Mouse (Mus musculus) midbrain, embryonic 14.5 days (tissue): ENCODE measurements at regions not wholly inside any gene's neighbourhood (a gene's known extent, or its start where the extent isn't known, plus 50 kb on each side); places are given as distances from the start of the nearest gene placed in this dataset.

ENCODE experiments used
- ATAC-seq: fragments of 200-750 bp; cut with Nextera tagmentation; 2 replicates; pipeline ENCODE4 v1.8.0; 2017; ENCODE audit warnings: moderate number of reproducible peaks, moderate library complexity; ENCODE audit not compliant: low FRiP score, low TSS enrichment
- DNase-seq: peaks from one replicate; pipeline ENCODE4 v3.0.0-alpha.2; 2015
- H3K27ac ChIP-seq: fragments of 300-500 bp; sonication (generic); replicated peaks from 2 replicates; pipeline ENCODE4 v1.5.1; 2014; ENCODE audit warnings: mild to moderate bottlenecking, low read depth, low read length, moderate library complexity
- H3K27me3 ChIP-seq: fragments of 300-500 bp; sonication (generic); 2 replicates; pipeline ENCODE4 v1.6.1; 2014; ENCODE audit warnings: low read length, control low read depth, mixed read lengths; ENCODE audit not compliant: control insufficient read depth, insufficient read depth
- H3K36me3 ChIP-seq: fragments of 300-500 bp; sonication (generic); 2 replicates; pipeline ENCODE4 v1.6.1; 2014; ENCODE audit warnings: low read length, control low read depth; ENCODE audit not compliant: control insufficient read depth, insufficient read depth
- H3K4me1 ChIP-seq: fragments of 300-500 bp; sonication (generic); 2 replicates; pipeline ENCODE4 v1.6.1; 2014; ENCODE audit warnings: mild to moderate bottlenecking, antibody characterized with exemption, low read length, control low read depth; ENCODE audit not compliant: control insufficient read depth, insufficient read depth
- H3K4me2 ChIP-seq: fragments of 300-500 bp; sonication (generic); 2 replicates; pipeline ENCODE4 v1.6.1; 2014; ENCODE audit warnings: mild to moderate bottlenecking, low read length, moderate library complexity
- H3K4me3 ChIP-seq: fragments of 300-500 bp; sonication (generic); replicated peaks from 2 replicates; pipeline ENCODE4 v1.5.1; 2014; ENCODE audit warnings: low read depth, low read length
- H3K9ac ChIP-seq: fragments of 300-500 bp; sonication (generic); replicated peaks from 2 replicates; pipeline ENCODE4 v1.6.1; 2014; ENCODE audit warnings: mild to moderate bottlenecking, low read length, moderate library complexity
- H3K9me3 ChIP-seq: fragments of 300-500 bp; sonication (generic); 2 replicates; pipeline ENCODE4 v1.6.1; 2016; ENCODE audit warnings: low read length, control low read depth, mixed read lengths; ENCODE audit not compliant: control insufficient read depth
- WGBS: fragments of 180-500 bp; shearing (Covaris S2); extraction: QIAGEN DNeasy Blood & Tissue Kit; methylation state at CpG from one replicate; pipeline ENCODE4 v1.1.7; 2014; 5-methylcytosine and 5-hydroxymethylcytosine counted together

DNA sequence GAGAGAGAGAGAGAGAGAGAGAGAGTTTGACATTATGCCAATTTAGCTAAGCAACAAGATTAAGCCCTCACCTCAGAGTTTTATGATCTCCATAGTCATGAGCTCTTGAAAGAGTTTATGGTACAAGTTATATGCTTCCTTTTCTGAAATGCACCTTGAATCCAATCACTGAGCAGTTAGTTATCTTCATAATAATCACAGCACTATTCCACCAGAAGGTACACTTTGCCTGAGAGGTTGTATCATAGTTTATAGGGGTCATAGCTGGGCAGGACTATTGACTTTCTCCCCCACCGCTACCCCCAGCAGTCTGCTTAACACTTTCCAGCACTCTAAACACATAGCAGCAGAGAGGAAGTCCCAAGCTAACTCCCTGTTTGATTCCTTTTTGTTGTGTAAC is 151.8 kb upstream of the Rprm start:
- Histone ChIP-seq H3K9ac (no peak overlapping the region), H3K27ac (no peak overlapping the region), H3K9me3 (no peaks in the 10 kb centered on the region), H3K4me1 (no peaks in the 10 kb centered on the region), H3K36me3 (no peaks in the 10 kb centered on the region), H3K27me3 (no peaks in the 10 kb centered on the region), H3K4me3 (no peak overlapping the region), H3K4me2 (no peak overlapping the region)
- WGBS = 84% methylated on average over 1 of the region's 1 CpGs
- DNase-seq (no peak), ATAC-seq (no peak)

DNA sequence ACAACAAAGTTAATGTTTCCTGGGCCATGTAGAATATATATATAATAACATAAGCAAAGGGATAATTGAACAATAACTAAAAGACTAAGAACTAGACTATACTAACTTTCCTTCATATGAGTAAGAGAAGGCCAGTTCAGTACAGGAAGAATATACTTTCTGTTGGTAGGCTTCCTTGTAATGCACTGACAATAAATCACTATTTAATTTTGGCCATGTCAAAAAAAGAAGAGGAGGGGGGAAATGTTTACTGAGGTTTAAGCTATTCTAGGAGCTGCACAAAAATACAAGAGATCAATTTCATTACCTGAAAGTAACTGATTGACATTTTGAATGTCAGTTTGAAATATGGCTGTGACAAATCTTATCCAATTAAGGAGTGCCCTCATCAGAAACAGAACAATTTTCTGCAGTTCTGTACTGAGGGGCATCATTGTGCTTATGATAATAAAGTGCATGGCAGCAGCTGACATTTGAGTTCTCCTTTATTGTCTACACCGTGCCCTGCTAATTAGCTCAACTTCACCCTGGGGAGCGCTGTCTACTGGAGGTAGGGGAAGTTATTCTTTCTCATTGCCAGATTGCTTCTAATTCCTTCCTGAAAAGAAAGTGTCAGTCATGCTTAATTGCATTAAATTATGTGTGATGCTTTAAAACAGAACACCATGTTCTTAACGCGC is 171.2 kb upstream of the Galnt13 start:
- WGBS = 18% methylated on average over 4 of the region's 4 CpGs
- peak; percentile 92 for ATAC-seq
- peak; percentile 80 for DNase-seq
- Histone ChIP-seq H3K9me3 (peaks cover 5% of the 10 kb centered on the region; the same call in 1 of the 2 replicates), H3K4me3 (no peak overlapping the region), H3K36me3 (no peaks in the 10 kb centered on the region), H3K4me1 (no peaks in the 10 kb centered on the region), H3K27ac (no peak overlapping the region), H3K27me3 (no peaks in the 10 kb centered on the region), H3K9ac (no peak overlapping the region), H3K4me2 (no peak overlapping the region)

DNA sequence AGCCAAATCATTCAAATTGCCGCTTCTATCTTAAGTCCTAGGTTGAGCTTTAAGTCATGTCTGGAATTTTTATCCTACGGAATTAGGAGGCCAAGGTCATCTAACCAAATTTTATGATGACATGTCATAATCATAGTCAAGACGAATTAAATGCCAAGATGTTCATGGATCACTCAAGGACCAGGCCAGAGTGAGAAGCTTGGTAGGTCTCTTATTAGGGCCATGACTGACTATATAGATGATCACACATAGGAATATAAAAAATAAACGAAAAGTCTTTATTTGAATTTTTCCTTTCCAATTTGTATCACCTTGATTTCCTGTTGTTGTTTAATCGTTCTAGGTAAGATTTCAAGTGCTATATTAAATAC is 170.7 kb upstream of the Galnt13 start:
- Histone ChIP-seq H3K9me3 (peaks cover 5% of the 10 kb centered on the region; the same call in 1 of the 2 replicates), H3K9ac (no peak overlapping the region), H3K4me2 (no peak overlapping the region), H3K4me3 (no peak overlapping the region), H3K4me1 (no peaks in the 10 kb centered on the region), H3K27me3 (no peaks in the 10 kb centered on the region), H3K27ac (no peak overlapping the region), H3K36me3 (no peaks in the 10 kb centered on the region)
- DNase-seq (no peak), ATAC-seq (peak; percentile 47; the same call in 1 of the 2 replicates)
- WGBS = 49% methylated on average over 5 of the region's 5 CpGs

DNA sequence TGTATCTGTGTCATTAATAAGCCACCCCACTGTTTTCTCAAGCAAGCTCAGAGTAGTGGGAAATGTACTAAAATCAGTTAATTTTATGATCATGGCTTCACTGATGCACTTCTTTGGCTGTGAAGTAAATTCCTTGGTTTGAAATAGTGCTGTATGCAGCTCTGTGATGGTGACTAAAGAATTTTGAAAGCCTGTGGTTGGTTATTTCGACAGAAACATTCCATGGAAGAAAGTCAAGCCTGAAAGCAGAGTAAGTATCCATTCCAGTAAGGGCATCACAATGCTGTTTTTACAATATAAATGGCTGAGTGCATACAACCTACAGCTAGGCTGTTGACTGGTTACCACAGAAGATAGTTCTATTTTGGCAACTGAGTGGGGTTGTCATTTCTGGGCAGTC is 154.2 kb upstream of the Galnt13 start:
- ATAC-seq = no peak
- H3K4me3 ChIP-seq = no peak overlapping the region
- no peak overlapping the region for H3K4me2 ChIP-seq
- H3K9me3 ChIP-seq = no peaks in the 10 kb centered on the region
- WGBS = 77% methylated on average over 1 of the region's 1 CpGs
- no peak overlapping the region for H3K27ac ChIP-seq
- DNase-seq = no peak
- no peaks in the 10 kb centered on the region for H3K36me3 ChIP-seq
- no peaks in the 10 kb centered on the region for H3K4me1 ChIP-seq
- no peaks in the 10 kb centered on the region for H3K27me3 ChIP-seq
- no peak overlapping the region for H3K9ac ChIP-seq

DNA sequence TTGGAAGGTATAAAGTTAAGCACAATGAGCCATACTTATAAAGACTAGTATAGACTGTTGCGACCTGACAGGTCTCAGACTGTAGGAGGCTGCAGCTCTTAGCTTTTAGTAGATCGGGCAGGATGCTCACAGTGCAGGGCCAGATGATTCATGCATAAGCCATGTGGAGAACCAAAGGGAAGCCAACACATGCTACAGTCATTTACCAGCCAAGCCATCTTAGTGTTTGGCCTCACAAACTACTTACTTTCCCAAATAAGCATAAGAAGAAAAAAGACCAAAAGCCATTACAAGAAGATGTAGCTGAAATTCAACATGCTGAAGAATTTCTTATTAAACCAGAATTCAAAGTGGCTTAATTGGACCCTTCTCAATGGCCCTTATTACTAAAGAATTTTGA is 152.2 kb upstream of the Galnt13 start:
- no peaks in the 10 kb centered on the region for H3K27me3 ChIP-seq
- ATAC-seq (no peak), DNase-seq (no peak)
- no peak overlapping the region for H3K9ac ChIP-seq
- no peak overlapping the region for H3K27ac ChIP-seq
- H3K36me3 ChIP-seq = no peaks in the 10 kb centered on the region
- no peaks in the 10 kb centered on the region for H3K9me3 ChIP-seq
- H3K4me3 ChIP-seq = no peak overlapping the region
- WGBS = 87% methylated on average over 2 of the region's 2 CpGs
- no peaks in the 10 kb centered on the region for H3K4me1 ChIP-seq
- no peak overlapping the region for H3K4me2 ChIP-seq

DNA sequence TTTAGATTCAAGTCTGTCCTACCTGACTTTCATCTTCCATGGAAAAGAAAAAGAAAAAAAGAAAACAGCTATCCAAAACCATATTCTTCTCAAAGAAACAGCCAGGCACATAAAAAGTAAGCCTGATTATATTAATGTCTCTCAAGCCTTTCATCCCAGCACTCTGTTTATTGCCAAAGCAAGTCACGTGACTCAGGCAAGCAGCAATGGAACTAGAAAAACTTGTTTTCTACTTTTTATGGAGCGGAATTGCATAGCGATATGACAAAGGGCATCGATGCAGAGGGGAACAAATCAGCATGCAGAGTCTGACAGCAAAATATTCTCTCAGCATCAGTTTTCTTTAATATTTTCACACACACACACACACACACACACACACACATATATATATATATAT is 130.6 kb upstream of the Galnt13 start:
- no peak overlapping the region for H3K9ac ChIP-seq
- H3K9me3 ChIP-seq = no peaks in the 10 kb centered on the region
- 94% methylated on average over 4 of the region's 4 CpGs for WGBS
- no peak overlapping the region for H3K4me2 ChIP-seq
- no peak for DNase-seq
- H3K4me1 ChIP-seq = no peaks in the 10 kb centered on the region
- no peak for ATAC-seq
- H3K36me3 ChIP-seq = no peaks in the 10 kb centered on the region
- no peak overlapping the region for H3K4me3 ChIP-seq
- no peak overlapping the region for H3K27ac ChIP-seq
- H3K27me3 ChIP-seq = no peaks in the 10 kb centered on the region

DNA sequence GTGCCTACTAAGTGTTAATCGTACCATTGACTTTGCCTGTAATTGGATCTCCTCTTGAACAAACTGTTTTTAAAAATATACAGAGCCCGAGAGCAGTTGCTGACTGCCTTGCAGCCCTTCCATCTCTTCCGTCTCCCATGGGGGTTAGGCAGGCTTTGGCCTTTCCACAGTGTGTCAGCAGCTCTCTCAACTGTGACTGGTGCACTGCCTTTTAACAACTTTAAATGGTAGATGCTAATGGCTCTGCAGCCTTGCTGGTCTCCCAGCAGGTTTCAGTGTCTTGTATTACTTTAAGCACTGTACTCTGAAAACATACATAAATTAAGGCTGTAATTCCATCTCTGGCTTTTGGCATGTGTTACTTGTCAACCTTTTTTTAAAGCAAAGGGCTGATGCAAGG is 117.6 kb upstream of the Galnt13 start:
- DNase-seq = peak; percentile 28
- 55% methylated on average over 3 of the region's 3 CpGs for WGBS

DNA sequence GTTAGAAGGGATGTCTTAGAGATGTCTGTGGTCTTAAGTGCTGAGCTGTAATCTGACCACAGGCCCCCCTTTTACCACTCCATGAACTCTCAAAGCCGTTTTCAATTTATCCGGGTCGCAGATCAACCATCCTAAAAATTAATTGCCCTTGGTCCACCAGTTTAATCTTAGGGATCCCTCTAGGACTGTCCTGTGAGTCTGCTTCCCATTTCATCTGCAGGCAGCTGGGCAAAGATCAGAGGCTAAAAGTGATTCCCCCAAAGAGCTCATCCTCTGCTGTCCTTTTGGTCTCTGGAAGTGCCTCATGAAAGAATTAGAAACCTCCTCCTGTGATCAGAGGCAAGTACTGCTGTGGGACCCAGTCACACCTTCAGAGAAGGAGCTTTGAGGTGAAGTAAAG is 69.2 kb upstream of the Galnt13 start:
- Histone ChIP-seq H3K4me2 (no peak overlapping the region), H3K27me3 (no peaks in the 10 kb centered on the region), H3K9ac (no peak overlapping the region), H3K27ac (no peak overlapping the region), H3K4me3 (no peak overlapping the region), H3K4me1 (no peaks in the 10 kb centered on the region), H3K9me3 (no peaks in the 10 kb centered on the region), H3K36me3 (no peaks in the 10 kb centered on the region)
- no peak for DNase-seq
- 62% methylated on average over 3 of the region's 3 CpGs for WGBS
- no peak for ATAC-seq

More for the DNA sequence above, 117.6 kb upstream of the Galnt13 start:
- no peaks in the 10 kb centered on the region for H3K36me3 ChIP-seq
- no peaks in the 10 kb centered on the region for H3K4me1 ChIP-seq
- H3K9ac ChIP-seq = no peak overlapping the region
- ATAC-seq = peak; percentile 17; the same call in 1 of the 2 replicates
- no peak overlapping the region for H3K4me3 ChIP-seq
- H3K27ac ChIP-seq = no peak overlapping the region
- no peak overlapping the region for H3K4me2 ChIP-seq
- H3K9me3 ChIP-seq = no peaks in the 10 kb centered on the region
- no peaks in the 10 kb centered on the region for H3K27me3 ChIP-seq

DNA sequence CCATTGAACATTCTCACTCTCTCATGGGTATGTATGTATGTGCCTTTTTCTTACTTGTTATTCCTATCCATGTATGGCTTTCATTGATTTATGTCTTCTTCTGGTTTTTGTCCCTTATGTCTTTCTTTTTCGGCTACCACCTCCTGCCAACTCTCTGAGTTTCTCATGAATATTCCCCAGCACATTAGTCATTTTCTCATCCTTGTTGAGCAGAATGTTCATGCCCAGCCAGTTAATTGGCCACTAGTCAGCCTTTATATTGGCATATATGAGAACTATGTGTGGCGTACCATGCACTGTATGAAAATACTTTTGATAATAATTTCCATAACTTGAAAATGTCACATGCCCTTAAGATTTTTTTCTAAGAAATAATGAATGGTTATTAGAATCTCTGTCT is 56.8 kb upstream of the Galnt13 start:
- no peak overlapping the region for H3K4me2 ChIP-seq
- WGBS = 66% methylated on average over 2 of the region's 2 CpGs
- H3K9ac ChIP-seq = no peak overlapping the region
- H3K27ac ChIP-seq = no peak overlapping the region
- no peaks in the 10 kb centered on the region for H3K36me3 ChIP-seq
- ATAC-seq = no peak
- H3K27me3 ChIP-seq = no peaks in the 10 kb centered on the region
- DNase-seq = no peak
- no peak overlapping the region for H3K4me3 ChIP-seq
- H3K9me3 ChIP-seq = no peaks in the 10 kb centered on the region
- no peaks in the 10 kb centered on the region for H3K4me1 ChIP-seq
